12 mouse cellular contexts compared by ENCODE assay signal in the genomic region with DNA sequence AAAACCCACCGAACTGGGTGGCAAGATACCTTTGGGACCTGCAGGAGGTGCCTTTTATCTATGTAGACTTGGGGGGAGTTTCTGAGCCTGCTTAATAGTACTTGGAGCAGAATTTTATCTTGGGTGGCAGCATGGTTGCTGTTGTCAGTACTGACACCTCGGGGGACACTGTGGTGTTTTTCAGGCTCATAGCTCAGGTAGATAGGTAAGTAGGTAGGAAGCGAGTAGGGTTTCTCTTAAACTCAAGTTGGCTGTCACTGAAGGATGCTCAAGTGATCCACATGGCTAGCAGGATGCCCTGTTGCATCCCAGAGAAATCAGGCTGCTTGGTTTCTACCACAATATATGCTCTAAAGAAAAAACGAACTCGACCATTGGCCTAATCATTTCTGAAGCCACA. TPM values are rescaled to one million over a fixed set of nuclear protein-coding genes. Genes with fewer than 3 reads are reported as not detected.
DNase-seq lines count a peak whose midpoint lies in the region; ATAC-seq and TF ChIP-seq lines count a peak whose summit lies in the region.
"Had no signal": no experiment of that assay in that cellular context is flagged by ENCODE, and none has a peak within 500 bp of the region (broad histone marks: within the 10 kb centered on the region; RNA-seq: fewer than 3 reads in every experiment).

No protein-coding gene starts in this region.

- WGBS in heart, embryonic 12.5 days = 82% methylated on average over 5 of the region's 5 CpGs
- 80% methylated on average over 5 of the region's 5 CpGs for WGBS in heart, embryonic 10.5 days
- WGBS in liver, embryonic 13.5 days (ENCODE audit: insufficient replicate concordance) = 64% methylated on average over 5 of the region's 5 CpGs
- WGBS in liver, embryonic 12.5 days (ENCODE audit: insufficient replicate concordance) = 71% methylated on average over 5 of the region's 5 CpGs
- WGBS in embryonic facial prominence, embryonic 15.5 days = 47% methylated on average over 5 of the region's 5 CpGs
- 83% methylated on average over 5 of the region's 5 CpGs for WGBS in small intestine, adult 2 months

- no peaks in the 10 kb centered on the region for H3K27me3 ChIP-seq in heart, embryonic 12.5 days (replicated peaks)
- H3K27me3 ChIP-seq in heart, embryonic 10.5 days (ENCODE audit: insufficient read depth, poor library complexity, severe bottlenecking) = peaks cover 3% of the 10 kb centered on the region; the same call in 1 of the 2 replicates
- peaks cover 37% of the 10 kb centered on the region for H3K27me3 ChIP-seq in liver, embryonic 13.5 days
- peaks cover 25% of the 10 kb centered on the region for H3K27me3 ChIP-seq in liver, embryonic 12.5 days (replicated peaks)
- H3K27me3 ChIP-seq in embryonic facial prominence, embryonic 15.5 days = no peaks in the 10 kb centered on the region
- 0 out of 2 replicates have a peak, but pooled peaks cover 6% of the 10 kb centered on the region for H3K27me3 ChIP-seq in small intestine, adult 2 months (ENCODE audit: control insufficient read depth, insufficient read depth, low read length)

- TF ChIP-seq CTCF in small intestine, adult 2 months (IDR thresholded peaks at IDR 0.05; ENCODE audit: extremely low read depth, insufficient read length, insufficient replicate concordance, low read depth, low read length) = no peak

- H3K4me1 ChIP-seq in heart, embryonic 12.5 days (replicated peaks) = no peaks in the 10 kb centered on the region; the same call in 1 of the 2 replicates
- peaks cover 5% of the 10 kb centered on the region; the same call in 1 of the 2 replicates for H3K4me1 ChIP-seq in heart, embryonic 10.5 days
- H3K4me1 ChIP-seq in liver, embryonic 13.5 days (replicated peaks) = peaks cover 6% of the 10 kb centered on the region
- no peaks in the 10 kb centered on the region for H3K4me1 ChIP-seq in liver, embryonic 12.5 days
- H3K4me1 ChIP-seq in embryonic facial prominence, embryonic 15.5 days = 0 out of 2 replicates have a peak, but pooled peaks cover 10% of the 10 kb centered on the region
- H3K4me1 ChIP-seq in small intestine, adult 2 months (ENCODE audit: control insufficient read depth, insufficient read depth, insufficient read length, low read length) = 0 out of 2 replicates have a peak, but pooled peaks cover 2% of the 10 kb centered on the region

- no peak for DNase-seq in heart, embryonic 10.5 days (ENCODE audit: low spot score)
- no peak for DNase-seq in liver, embryonic 13.5 days
- no peak for DNase-seq in right cerebral cortex, postnatal 4 days
- DNase-seq: adrenal gland, adult 8-10 months; embryo, embryonic 11 days; layer of hippocampus, adult 9-11 months; lung, postnatal 10 days had no signal

- no peak for TF ChIP-seq POLR2A in small intestine, adult 2 months (IDR thresholded peaks at IDR 0.05; ENCODE audit: low read depth, low read length)

- no peak overlapping the region for H3K4me3 ChIP-seq in heart, embryonic 12.5 days
- no peak overlapping the region for H3K4me3 ChIP-seq in heart, embryonic 10.5 days
- no peak overlapping the region for H3K4me3 ChIP-seq in liver, embryonic 13.5 days (replicated peaks)
- no peak overlapping the region for H3K4me3 ChIP-seq in liver, embryonic 12.5 days
- peak overlapping the region; percentile 43 for H3K4me3 ChIP-seq in embryonic facial prominence, embryonic 15.5 days (replicated peaks)
- H3K4me3 ChIP-seq in small intestine, adult 2 months (ENCODE audit: low read depth, low read length) = no peak overlapping the region

- ATAC-seq in heart, embryonic 12.5 days (ENCODE audit: insufficient number of reproducible peaks, low FRiP score) = no peak
- no peak for ATAC-seq in liver, embryonic 13.5 days (ENCODE audit: low read depth)
- no peak for ATAC-seq in liver, embryonic 12.5 days
- ATAC-seq in embryonic facial prominence, embryonic 15.5 days (ENCODE audit: insufficient number of reproducible peaks, low FRiP score, low TSS enrichment, low read depth) = no peak
- ATAC-seq in activated CD4-positive, CD25-positive, alpha-beta regulatory T cell, adult 4 months = no peak

- peak overlapping the region; percentile 29 for H3K4me2 ChIP-seq in heart, embryonic 12.5 days
- H3K4me2 ChIP-seq in liver, embryonic 13.5 days = 0 out of 2 replicates have a peak overlapping the region, but pooled peaks have one; percentile 10
- H3K4me2 ChIP-seq in liver, embryonic 12.5 days = no peak overlapping the region
- peak overlapping the region; percentile 80 for H3K4me2 ChIP-seq in embryonic facial prominence, embryonic 15.5 days (replicated peaks)

- no peaks in the 10 kb centered on the region for H3K9me3 ChIP-seq in heart, embryonic 12.5 days (replicated peaks)
- H3K9me3 ChIP-seq in heart, embryonic 10.5 days = no peaks in the 10 kb centered on the region
- no peaks in the 10 kb centered on the region for H3K9me3 ChIP-seq in liver, embryonic 13.5 days (replicated peaks)
- H3K9me3 ChIP-seq in liver, embryonic 12.5 days (replicated peaks) = no peaks in the 10 kb centered on the region
- H3K9me3 ChIP-seq in embryonic facial prominence, embryonic 15.5 days (replicated peaks) = no peaks in the 10 kb centered on the region

- H3K9ac ChIP-seq in heart, embryonic 12.5 days = no peak overlapping the region
- no peak overlapping the region for H3K9ac ChIP-seq in liver, embryonic 13.5 days
- H3K9ac ChIP-seq in liver, embryonic 12.5 days = no peak overlapping the region
- H3K9ac ChIP-seq in embryonic facial prominence, embryonic 15.5 days = no peak overlapping the region

- no peak overlapping the region for H3K27ac ChIP-seq in heart, embryonic 12.5 days (ENCODE audit: poor library complexity, severe bottlenecking)
- H3K27ac ChIP-seq in heart, embryonic 10.5 days = no peak overlapping the region
- H3K27ac ChIP-seq in liver, embryonic 13.5 days = no peak overlapping the region
- no peak overlapping the region for H3K27ac ChIP-seq in liver, embryonic 12.5 days
- H3K27ac ChIP-seq in embryonic facial prominence, embryonic 15.5 days (replicated peaks) = peak overlapping the region; percentile 82
- H3K27ac ChIP-seq in small intestine, adult 2 months (ENCODE audit: insufficient read depth, low read depth, low read length) = peak overlapping the region; percentile 28; the same call in 1 of the 2 replicates

- H3K36me3 ChIP-seq in heart, embryonic 12.5 days = no peaks in the 10 kb centered on the region
- H3K36me3 ChIP-seq in heart, embryonic 10.5 days = no peaks in the 10 kb centered on the region
- 0 out of 2 replicates have a peak, but pooled peaks cover 2% of the 10 kb centered on the region for H3K36me3 ChIP-seq in liver, embryonic 13.5 days
- H3K36me3 ChIP-seq in liver, embryonic 12.5 days = no peaks in the 10 kb centered on the region
- no peaks in the 10 kb centered on the region for H3K36me3 ChIP-seq in embryonic facial prominence, embryonic 15.5 days
- no peaks in the 10 kb centered on the region for H3K36me3 ChIP-seq in small intestine, adult 2 months (ENCODE audit: control insufficient read depth, insufficient read depth, low read length)

RNA-seq across cellular contexts. Expression of a gene that starts 2.6 kb away (rescaled TPM):
- polyA plus RNA-seq in heart, embryonic 12.5 days (2016; fragmentation: Nextera tagmentation; extraction: Ambion mirVana) = 5.2 and 6.0 TPM in 2 replicates
- polyA plus RNA-seq in heart, embryonic 10.5 days (2016; fragmentation: Nextera tagmentation; extraction: Ambion mirVana) = 5.4 and 8.4 TPM in 2 replicates
- 2.2 and 3.2 TPM in 2 replicates for polyA plus RNA-seq in liver, embryonic 13.5 days (2015; fragmentation: Nextera tagmentation; extraction: Ambion mirVana)
- 3.6 and 4.1 TPM in 2 replicates for polyA plus RNA-seq in liver, embryonic 12.5 days (2016; fragmentation: Nextera tagmentation; extraction: Ambion mirVana)
- polyA plus RNA-seq in embryonic facial prominence, embryonic 15.5 days (2015; fragmentation: Nextera tagmentation; extraction: Ambion mirVana) = 28.5 and 30.3 TPM in 2 replicates
- 3.5 and 4.6 TPM in 2 replicates for polyA plus RNA-seq in small intestine, adult 2 months (2012; rRNA removed)
- polyA plus RNA-seq in activated CD4-positive, CD25-positive, alpha-beta regulatory T cell, adult 4 months (2017; shearing (Covaris generic)) = under 1 TPM in 1 of 2 experiments, not detected in 1; 0.29 TPM

RNA-seq across cellular contexts. Expression of a gene that starts 38.9 kb away (rescaled TPM):
- 32.9 and 37.8 TPM in 2 replicates for polyA plus RNA-seq in heart, embryonic 12.5 days (2016; fragmentation: Nextera tagmentation; extraction: Ambion mirVana)
- polyA plus RNA-seq in heart, embryonic 10.5 days (2016; fragmentation: Nextera tagmentation; extraction: Ambion mirVana) = 30.1 and 38.7 TPM in 2 replicates
- polyA plus RNA-seq in liver, embryonic 13.5 days (2015; fragmentation: Nextera tagmentation; extraction: Ambion mirVana) = 22.6 and 29.8 TPM in 2 replicates
- 21.8 and 24.9 TPM in 2 replicates for polyA plus RNA-seq in liver, embryonic 12.5 days (2016; fragmentation: Nextera tagmentation; extraction: Ambion mirVana)
- polyA plus RNA-seq in embryonic facial prominence, embryonic 15.5 days (2015; fragmentation: Nextera tagmentation; extraction: Ambion mirVana) = 54.4 and 55.2 TPM in 2 replicates
- polyA plus RNA-seq in small intestine, adult 2 months (2012; rRNA removed) = 1.5 and 3.0 TPM in 2 replicates
- 100 to 1,000 TPM in 1 of 2 experiments, 10 to 100 TPM in 1; 57.6 to 114 TPM for polyA plus RNA-seq in activated CD4-positive, CD25-positive, alpha-beta regulatory T cell, adult 4 months (2017; shearing (Covaris generic))

Comparison
In these comparisons a context has a peak if more than half of its experiments do, and no peak if none do; other contexts are left out.
1. H3K27ac ChIP-seq: peak in embryonic facial prominence, embryonic 15.5 days (single experiment) and small intestine, adult 2 months (single experiment); none in heart, embryonic 12.5 days (single experiment), heart, embryonic 10.5 days (single experiment), liver, embryonic 13.5 days (single experiment) and liver, embryonic 12.5 days (single experiment).